Mouse (Mus musculus) myocyte (in vitro differentiated cells): ENCODE data around the gene Zhx3.

Experiments
- CEBPB ChIP-seq: IDR thresholded peaks from 2 replicates; pipeline ENCODE4 v1.6.1; 2011; ENCODE audit warnings: mild to moderate bottlenecking, moderate library complexity; ENCODE audit not compliant: poor library complexity, insufficient read depth, severe bottlenecking
- E2F4 ChIP-seq: IDR thresholded peaks from one replicate; pipeline ENCODE4 v1.6.1; 2011; ENCODE audit warnings: mild to moderate bottlenecking, control low read depth, moderate library complexity; ENCODE audit not compliant: insufficient read depth
- MAX ChIP-seq: IDR thresholded peaks from one replicate; pipeline ENCODE4 v1.6.1; 2011; ENCODE audit warnings: low read depth, mild to moderate bottlenecking, control low read depth
- MYOG ChIP-seq, 3 experiments: IDR thresholded peaks; one replicate each; pipeline ENCODE4 v1.6.1; 2011; ENCODE audit warnings: control low read depth in 2 of 3, low read depth in 2 of 3, mild to moderate bottlenecking in 2 of 3; ENCODE audit not compliant: insufficient read length in 2 of 3, control insufficient read depth in 1 of 3, insufficient read depth in 1 of 3
- POLR2A ChIP-seq: IDR thresholded peaks from one replicate; pipeline ENCODE4 v1.6.1; 2011; ENCODE audit warnings: low read depth, mild to moderate bottlenecking, control low read depth, moderate library complexity; ENCODE audit not compliant: insufficient read length
- POLR2AphosphoS2 ChIP-seq: IDR thresholded peaks from one replicate; pipeline ENCODE4 v1.6.1; 2011; ENCODE audit warnings: low read depth, control low read depth; ENCODE audit not compliant: insufficient read length
- REST ChIP-seq: IDR thresholded peaks from one replicate; pipeline ENCODE4 v1.6.1; 2011; ENCODE audit warnings: mild to moderate bottlenecking, control low read depth, moderate library complexity; ENCODE audit not compliant: insufficient read depth, insufficient read length
- TCF12 ChIP-seq: IDR thresholded peaks from one replicate; pipeline ENCODE4 v1.6.1; 2011; ENCODE audit warnings: mild to moderate bottlenecking, control low read depth; ENCODE audit not compliant: poor library complexity, insufficient read depth, severe bottlenecking
- TCF3 ChIP-seq: IDR thresholded peaks from one replicate; pipeline ENCODE4 v1.6.1; 2011; ENCODE audit warnings: low read depth, control low read depth; ENCODE audit not compliant: insufficient read length

DNA sequence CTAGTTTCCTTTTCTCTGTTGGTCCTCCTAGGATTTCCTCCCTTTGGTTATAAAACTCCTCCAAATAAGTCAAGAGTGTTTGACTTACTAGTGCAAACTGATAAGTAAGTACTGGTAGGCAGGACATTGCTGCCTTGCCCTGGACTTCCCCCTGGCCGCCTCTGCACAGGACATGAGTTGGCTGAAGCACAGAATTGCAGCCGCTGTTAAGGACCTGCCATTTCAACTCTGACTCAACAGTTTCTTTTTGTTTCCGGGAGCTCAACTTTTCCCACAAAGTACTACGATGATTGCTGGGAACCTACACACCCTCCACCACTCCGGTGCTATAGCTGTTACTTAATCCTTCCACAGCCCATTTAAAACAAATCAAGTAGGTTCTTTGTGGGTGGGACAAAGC is 172.5 kb downstream of the Zhx3 start:
- TF ChIP-seq E2F4 (no peak), POLR2A (no peak), TCF12 (no peak), POLR2AphosphoS2 (no peak), MAX (no peak), CEBPB (no peak), REST (no peak), MYOG (IDR thresholded peaks at IDR 0.05; ENCODE audit: control insufficient read depth in 1 of 3, insufficient read depth in 1 of 3, insufficient read length in 2 of 3, low read depth in 2 of 3) (no peak), TCF3 (no peak)
